Mouse (Mus musculus): ENCODE results near the gene Sept1.
"Not testable (repeated sequence)": the region's sequence is repeated elsewhere in the genome, so short reads cannot be mapped to it uniquely, and the experiment has no call there.

DNA sequence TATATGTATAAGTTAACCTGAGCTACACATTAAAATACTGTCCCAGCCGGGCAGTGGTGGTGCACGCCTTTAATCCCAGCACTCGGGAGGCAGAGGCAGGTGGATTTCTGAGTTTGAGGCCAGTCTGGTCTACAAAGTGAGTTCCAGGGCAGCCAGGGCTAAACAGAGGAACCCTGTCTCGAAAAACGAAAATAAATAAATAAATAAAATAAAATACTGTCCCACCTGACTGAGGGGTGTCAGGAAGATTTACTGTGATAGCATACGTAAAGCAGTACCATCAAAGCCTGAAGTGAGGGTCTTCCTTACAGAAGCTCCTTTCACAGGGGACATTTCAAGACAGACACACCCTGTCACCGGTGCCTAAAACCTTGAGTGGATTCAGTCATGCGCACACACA lies 17.6 kb upstream of the Sept1 start:
- not testable (repeated sequence) for TF ChIP-seq CTCF (IDR thresholded peaks at IDR 0.05; ENCODE audit: borderline replicate concordance, insufficient read depth, low read depth, low read length); POLR2A (IDR thresholded peaks at IDR 0.05; ENCODE audit: borderline replicate concordance, insufficient read depth, low read length)

Data from cerebellum, adult 2 months (tissue).